In genomic region chr7:116002726-116003125, GRCm38 (mm10) we compare ENCODE assay signal across 23 mouse cellular contexts.
"Had no signal": no experiment of that assay in that cellular context is flagged by ENCODE, and none has a peak within 500 bp of the region (broad histone marks: within the 10 kb centered on the region; RNA-seq: fewer than 3 reads in every experiment).

No protein-coding gene starts in this region.

- DNase-seq: kidney, postnatal 25 days; layer of hippocampus, adult 9-11 months; liver; lung, adult 18-20 months; lung, postnatal 10 days; lung, postnatal 36 days; right cerebral cortex, adult 18-20 months; right cerebral cortex, postnatal 14 days; right cerebral cortex, postnatal 4 days; spleen, adult 18-20 months; thymus, postnatal 36 days had no signal

- H3K36me3 ChIP-seq: limb, embryonic 10.5 days; limb, embryonic 13.5 days; liver, embryonic 12.5 days; liver, embryonic 15.5 days; lung, embryonic 15.5 days; midbrain, embryonic 12.5 days; midbrain, embryonic 15.5 days; neural tube, embryonic 12.5 days; neural tube, embryonic 15.5 days; stomach, embryonic 15.5 days had no signal

- H3K4me1 ChIP-seq: limb, embryonic 13.5 days; liver, embryonic 12.5 days; lung, embryonic 15.5 days; midbrain, embryonic 15.5 days; neural tube, embryonic 12.5 days; neural tube, embryonic 15.5 days; stomach, embryonic 15.5 days had no signal

- H3K27ac ChIP-seq: kidney, postnatal 0 days; layer of hippocampus, adult 2 months; limb, embryonic 10.5 days; limb, embryonic 13.5 days; liver, embryonic 12.5 days; liver, embryonic 15.5 days; lung, embryonic 15.5 days; midbrain, embryonic 12.5 days; midbrain, embryonic 15.5 days; neural tube, embryonic 12.5 days; neural tube, embryonic 15.5 days; stomach, embryonic 15.5 days had no signal

- H3K9me3 ChIP-seq: limb, embryonic 10.5 days; limb, embryonic 13.5 days; liver, embryonic 12.5 days; liver, embryonic 15.5 days; lung, embryonic 15.5 days; midbrain, embryonic 12.5 days; midbrain, embryonic 15.5 days; neural tube, embryonic 12.5 days; neural tube, embryonic 15.5 days; stomach, embryonic 15.5 days had no signal

- ATAC-seq: liver, embryonic 12.5 days; midbrain, embryonic 15.5 days had no signal

- H3K9ac ChIP-seq: limb, embryonic 13.5 days; liver, embryonic 12.5 days; liver, embryonic 15.5 days; lung, embryonic 15.5 days; midbrain, embryonic 12.5 days; midbrain, embryonic 15.5 days; neural tube, embryonic 12.5 days; neural tube, embryonic 15.5 days; stomach, embryonic 15.5 days had no signal

- H3K27me3 ChIP-seq: limb, embryonic 13.5 days; liver, embryonic 12.5 days; lung, embryonic 15.5 days; midbrain, embryonic 12.5 days; midbrain, embryonic 15.5 days; neural tube, embryonic 12.5 days; neural tube, embryonic 15.5 days; stomach, embryonic 15.5 days had no signal

- H3K4me3 ChIP-seq: layer of hippocampus, adult 2 months; limb, embryonic 10.5 days; limb, embryonic 13.5 days; liver, embryonic 12.5 days; liver, embryonic 15.5 days; lung, embryonic 15.5 days; midbrain, embryonic 12.5 days; midbrain, embryonic 15.5 days; neural tube, embryonic 12.5 days; neural tube, embryonic 15.5 days; stomach, embryonic 15.5 days had no signal
